Mouse (Mus musculus): Measurements from ENCODE around the gene Krtcap2. TPM values are rescaled to one million over a fixed set of nuclear protein-coding genes. Genes with fewer than 3 reads are reported as not detected.

Krtcap2 gene
- polyA plus RNA-seq (2015; fragmentation: Nextera tagmentation; extraction: Ambion mirVana): 304 and 314 TPM in 2 replicates

DNA sequence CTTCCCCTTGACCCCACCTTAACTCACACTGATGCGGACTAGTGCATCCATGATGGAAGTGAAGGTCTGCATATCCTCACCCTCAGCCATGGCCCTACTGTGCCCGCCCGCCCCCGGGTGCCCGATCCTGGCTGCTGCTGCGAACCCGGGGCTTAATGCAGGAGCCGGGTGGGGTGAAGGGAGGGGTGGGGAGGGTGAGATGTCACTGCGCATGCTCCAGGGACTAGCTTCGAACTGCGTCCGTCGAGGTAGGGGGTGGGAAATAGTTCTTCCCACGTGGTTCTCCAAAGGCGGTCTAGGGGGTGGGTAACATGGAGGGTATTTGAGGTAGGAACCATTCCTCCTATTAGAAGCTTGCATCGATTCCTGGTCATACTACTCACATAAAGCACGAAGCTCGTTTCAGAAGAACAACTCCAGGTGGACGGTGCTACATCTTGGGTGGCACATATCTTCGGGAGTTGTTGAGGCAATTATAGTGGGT is at the start of gene Krtcap2:
Krtcap2 (plus strand) TSS at position 279 of the 484 bp plus-strand sequence.
- Histone ChIP-seq H3K36me3 (ENCODE audit: control insufficient read depth, insufficient read depth, low read length) (peaks cover 3% of the 10 kb centered on the region; the same call in 1 of the 2 replicates), H3K27ac (ENCODE audit: low read length) (peak within 1 kb of the TSS; percentile 77), H3K4me1 (replicated peaks; ENCODE audit: control insufficient read depth, insufficient read depth, low read length) (peaks cover 32% of the 10 kb centered on the region), H3K9me3 (ENCODE audit: control insufficient read depth, low read length) (no peaks in the 10 kb centered on the region), H3K9ac (ENCODE audit: low read length) (peak within 1 kb of the TSS; percentile 92), H3K27me3 (ENCODE audit: control insufficient read depth, insufficient read depth, low read depth, low read length) (no peaks in the 10 kb centered on the region; the same call in 1 of the 2 replicates), H3K4me3 (ENCODE audit: low read length) (peak within 1 kb of the TSS; percentile 89), H3K4me2 (ENCODE audit: low read depth, low read length) (peak within 1 kb of the TSS; percentile 65)
- ATAC-seq (ENCODE audit: low read depth): peak; percentile 6
- 4% methylated on average over 20 of the region's 20 CpGs for WGBS

- Histone ChIP-seq H3K4me2 (ENCODE audit: low read depth, low read length) (peak overlapping the region; percentile 80), H3K27ac (ENCODE audit: low read length) (peak overlapping the region; percentile 91), H3K27me3 (ENCODE audit: control insufficient read depth, insufficient read depth, low read depth, low read length) (no peaks in the 10 kb centered on the region), H3K4me1 (replicated peaks; ENCODE audit: control insufficient read depth, insufficient read depth, low read length) (peaks cover 7% of the 10 kb centered on the region), H3K4me3 (ENCODE audit: low read length) (peak overlapping the region; percentile 61), H3K9ac (ENCODE audit: low read length) (peak overlapping the region; percentile 82), H3K36me3 (ENCODE audit: control insufficient read depth, insufficient read depth, low read length) (no peaks in the 10 kb centered on the region), H3K9me3 (ENCODE audit: control insufficient read depth, low read length) (no peaks in the 10 kb centered on the region)
- WGBS: 7% methylated on average over 33 of the region's 33 CpGs
- ATAC-seq (ENCODE audit: low read depth): peak; percentile 99
Observed at GRCm38 (mm10) chr3:89195979-89196877, 49.5 kb upstream of the Krtcap2 start.

- H3K4me2 ChIP-seq (ENCODE audit: low read depth, low read length): no peak overlapping the region
- no peaks in the 10 kb centered on the region for H3K9me3 ChIP-seq (ENCODE audit: control insufficient read depth, low read length)
- no peak for ATAC-seq (ENCODE audit: low read depth)
- no peak overlapping the region for H3K27ac ChIP-seq (ENCODE audit: low read length)
- H3K36me3 ChIP-seq (ENCODE audit: control insufficient read depth, insufficient read depth, low read length): no peaks in the 10 kb centered on the region
- no peak overlapping the region for H3K9ac ChIP-seq (ENCODE audit: low read length)
- H3K4me3 ChIP-seq (ENCODE audit: low read length): no peak overlapping the region
- 63% methylated on average over 3 of the region's 3 CpGs for WGBS
- no peaks in the 10 kb centered on the region for H3K27me3 ChIP-seq (ENCODE audit: control insufficient read depth, insufficient read depth, low read depth, low read length)
- H3K4me1 ChIP-seq (replicated peaks; ENCODE audit: control insufficient read depth, insufficient read depth, low read length): peaks cover 12% of the 10 kb centered on the region
Observed at GRCm38 (mm10) chr3:89199839-89200238, 45.9 kb upstream of the Krtcap2 start.

- peaks cover 4% of the 10 kb centered on the region for H3K4me1 ChIP-seq (replicated peaks; ENCODE audit: control insufficient read depth, insufficient read depth, low read length)
- 0 out of 2 replicates have a peak within 1 kb of the TSS, but pooled peaks have one; percentile 3 for H3K27ac ChIP-seq (ENCODE audit: low read length)
- WGBS: 21% methylated on average over 13 of the region's 13 CpGs
- H3K4me3 ChIP-seq (ENCODE audit: low read length): peak within 1 kb of the TSS; percentile 60
- peak within 1 kb of the TSS; percentile 82 for H3K4me2 ChIP-seq (ENCODE audit: low read depth, low read length)
- peak; percentile 91 for ATAC-seq (ENCODE audit: low read depth)
- no peaks in the 10 kb centered on the region for H3K27me3 ChIP-seq (ENCODE audit: control insufficient read depth, insufficient read depth, low read depth, low read length)
- H3K36me3 ChIP-seq (ENCODE audit: control insufficient read depth, insufficient read depth, low read length): no peaks in the 10 kb centered on the region; the same call in 1 of the 2 replicates
- H3K9me3 ChIP-seq (ENCODE audit: control insufficient read depth, low read length): no peaks in the 10 kb centered on the region
- H3K9ac ChIP-seq (ENCODE audit: low read length): peak within 1 kb of the TSS; percentile 73
Observed at GRCm38 (mm10) chr3:89202253-89203141, 43.3 kb upstream of the Krtcap2 start, which contains the start of gene Gba. TSS of gene Gba (plus strand) at chr3:89202928.

- WGBS: 31% methylated on average over 5 of the region's 5 CpGs
- H3K4me1 ChIP-seq (replicated peaks; ENCODE audit: control insufficient read depth, insufficient read depth, low read length): peaks cover 4% of the 10 kb centered on the region
- H3K27ac ChIP-seq (ENCODE audit: low read length): no peak overlapping the region
- peak overlapping the region; percentile 60 for H3K4me3 ChIP-seq (ENCODE audit: low read length)
- H3K36me3 ChIP-seq (ENCODE audit: control insufficient read depth, insufficient read depth, low read length): peaks cover 5% of the 10 kb centered on the region
- peak overlapping the region; percentile 73 for H3K9ac ChIP-seq (ENCODE audit: low read length)
- H3K4me2 ChIP-seq (ENCODE audit: low read depth, low read length): peak overlapping the region; percentile 82
- ATAC-seq (ENCODE audit: low read depth): 0 out of 2 replicates have a peak, but pooled peaks have one; percentile 21
- no peaks in the 10 kb centered on the region for H3K27me3 ChIP-seq (ENCODE audit: control insufficient read depth, insufficient read depth, low read depth, low read length)
- H3K9me3 ChIP-seq (ENCODE audit: control insufficient read depth, low read length): no peaks in the 10 kb centered on the region
Observed at GRCm38 (mm10) chr3:89203142-89203514, 42.6 kb upstream of the Krtcap2 start.

GRCm38 (mm10) chr3:89206079-89206478 is 39.7 kb upstream of the Krtcap2 start:
- Histone ChIP-seq H3K4me3 (ENCODE audit: low read length) (no peak overlapping the region), H3K36me3 (ENCODE audit: control insufficient read depth, insufficient read depth, low read length) (peaks cover 19% of the 10 kb centered on the region), H3K4me2 (ENCODE audit: low read depth, low read length) (no peak overlapping the region), H3K4me1 (replicated peaks; ENCODE audit: control insufficient read depth, insufficient read depth, low read length) (peaks cover 4% of the 10 kb centered on the region), H3K9ac (ENCODE audit: low read length) (no peak overlapping the region), H3K9me3 (ENCODE audit: control insufficient read depth, low read length) (no peaks in the 10 kb centered on the region), H3K27me3 (ENCODE audit: control insufficient read depth, insufficient read depth, low read depth, low read length) (no peaks in the 10 kb centered on the region), H3K27ac (ENCODE audit: low read length) (no peak overlapping the region)
- no peak for ATAC-seq (ENCODE audit: low read depth)
- WGBS: 88% methylated on average over 7 of the region's 7 CpGs

DNA sequence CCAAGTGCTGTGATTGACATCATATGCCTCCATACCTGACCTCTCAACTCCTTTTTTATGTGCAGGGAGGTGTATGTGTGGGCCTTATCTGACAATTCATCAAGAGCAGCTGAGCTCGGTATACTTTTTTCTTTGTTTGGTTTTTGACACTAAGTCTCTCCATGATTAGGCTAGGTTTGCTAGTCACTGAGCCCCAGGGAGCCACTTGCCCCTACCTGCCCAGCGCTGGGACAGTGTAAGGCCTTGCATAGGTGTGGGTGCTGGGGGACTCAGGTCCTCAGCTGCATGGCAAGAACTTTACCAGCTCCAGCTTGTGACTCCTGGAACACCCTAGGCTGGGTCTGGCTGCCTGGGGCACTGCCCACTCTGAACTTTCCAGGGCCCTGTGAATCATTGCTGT is 39.1 kb upstream of the Krtcap2 start:
- H3K36me3 ChIP-seq (ENCODE audit: control insufficient read depth, insufficient read depth, low read length): peaks cover 19% of the 10 kb centered on the region
- H3K9me3 ChIP-seq (ENCODE audit: control insufficient read depth, low read length): no peaks in the 10 kb centered on the region
- H3K27me3 ChIP-seq (ENCODE audit: control insufficient read depth, insufficient read depth, low read depth, low read length): no peaks in the 10 kb centered on the region
- no peak for ATAC-seq (ENCODE audit: low read depth)
- peaks cover 4% of the 10 kb centered on the region for H3K4me1 ChIP-seq (replicated peaks; ENCODE audit: control insufficient read depth, insufficient read depth, low read length)
- 70% methylated on average over 2 of the region's 2 CpGs for WGBS
- H3K27ac ChIP-seq (ENCODE audit: low read length): no peak overlapping the region
- no peak overlapping the region for H3K9ac ChIP-seq (ENCODE audit: low read length)
- H3K4me2 ChIP-seq (ENCODE audit: low read depth, low read length): no peak overlapping the region
- no peak overlapping the region for H3K4me3 ChIP-seq (ENCODE audit: low read length)

GRCm38 (mm10) chr3:89208075-89208657 is 37.6 kb upstream of the Krtcap2 start:
- H3K36me3 ChIP-seq (ENCODE audit: control insufficient read depth, insufficient read depth, low read length): peaks cover 19% of the 10 kb centered on the region
- no peak overlapping the region for H3K27ac ChIP-seq (ENCODE audit: low read length)
- no peak overlapping the region for H3K4me3 ChIP-seq (ENCODE audit: low read length)
- ATAC-seq (ENCODE audit: low read depth): no peak
- no peak overlapping the region for H3K4me2 ChIP-seq (ENCODE audit: low read depth, low read length)
- H3K27me3 ChIP-seq (ENCODE audit: control insufficient read depth, insufficient read depth, low read depth, low read length): no peaks in the 10 kb centered on the region
- no peaks in the 10 kb centered on the region for H3K9me3 ChIP-seq (ENCODE audit: control insufficient read depth, low read length)
- 87% methylated on average over 13 of the region's 13 CpGs for WGBS
- H3K9ac ChIP-seq (ENCODE audit: low read length): no peak overlapping the region
- H3K4me1 ChIP-seq (replicated peaks; ENCODE audit: control insufficient read depth, insufficient read depth, low read length): peaks cover 9% of the 10 kb centered on the region
